Mouse (Mus musculus): Measurements from ENCODE around the gene Lrp10. TPM values are rescaled to one million over a fixed set of nuclear protein-coding genes. Genes with fewer than 3 reads are reported as not detected.
A peak's percentile ranks its signal among the peaks of the same experiment; 100 is the strongest.

Gene Lrp10
- polyA plus RNA-seq, 2 experiments, result 40.9 to 45.7 TPM

DNA sequence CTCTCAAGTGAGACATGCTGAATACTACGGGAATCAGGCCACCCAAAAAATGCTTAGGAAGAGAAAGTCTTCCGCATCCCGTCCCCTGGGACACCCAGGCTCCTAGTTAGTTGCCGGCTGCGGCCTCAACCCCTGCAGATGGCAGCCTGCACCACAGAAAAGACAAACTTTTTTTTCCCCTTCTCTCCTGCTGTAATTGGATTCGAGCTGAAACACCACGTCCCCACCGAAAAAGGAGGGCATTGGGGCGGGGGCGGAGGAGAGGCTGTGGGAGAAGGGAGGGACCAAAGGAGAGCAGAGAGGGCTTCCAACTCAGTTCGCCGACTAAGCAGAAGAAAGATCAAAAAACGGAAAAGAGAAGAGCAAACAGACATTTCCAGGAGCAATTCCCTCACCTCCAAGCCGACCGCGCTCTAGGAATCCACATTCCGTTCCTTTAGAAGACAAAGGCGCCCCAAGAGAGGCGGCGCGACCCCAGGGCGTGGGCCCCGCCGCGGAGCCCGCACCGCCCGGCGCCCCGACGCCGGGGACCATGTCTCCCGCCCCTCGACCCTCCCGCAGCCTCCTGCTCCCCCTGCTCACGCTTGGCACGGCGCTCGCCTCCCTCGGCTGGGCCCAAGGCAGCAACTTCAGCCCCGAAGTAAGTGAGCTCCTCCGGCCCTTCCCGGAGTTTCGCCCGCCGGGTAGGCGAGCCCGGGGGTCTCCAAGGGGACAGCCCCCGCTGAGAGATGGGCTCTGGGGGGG, 32.4 kb upstream of the Lrp10 start, which contains the start of gene Mmp14:
TSS of gene Mmp14 (plus strand) at position 279 of the 744 bp plus-strand sequence.
- peak; percentile 64; the same call in 1 of the 2 replicates for TF ChIP-seq POLR2A (IDR thresholded peaks at IDR 0.05; ENCODE audit: borderline replicate concordance, extremely low read depth, insufficient read depth, insufficient read length)
- ATAC-seq (ENCODE audit: low FRiP score, low read depth) (peak; percentile 79), DNase-seq (ENCODE audit: low spot score) (peak; percentile 90)
- Histone ChIP-seq H3K27me3 (ENCODE audit: control insufficient read depth, insufficient read depth, low read length) (no peaks in the 10 kb centered on the region), H3K9ac (ENCODE audit: low read depth, low read length, severe bottlenecking) (peak within 1 kb of the TSS; percentile 99), H3K9me3 (ENCODE audit: control insufficient read depth, low read length) (no peaks in the 10 kb centered on the region), H3K4me2 (replicated peaks; ENCODE audit: low read depth, low read length, severe bottlenecking) (peak within 1 kb of the TSS; percentile 83), H3K36me3 (ENCODE audit: control insufficient read depth, insufficient read depth, low read length) (peaks cover 32% of the 10 kb centered on the region), H3K27ac (replicated peaks; ENCODE audit: low read depth, low read length) (peak within 1 kb of the TSS; percentile 99), H3K4me1 (ENCODE audit: control insufficient read depth, insufficient read depth, low read length) (peaks cover 38% of the 10 kb centered on the region), H3K4me3 (replicated peaks; ENCODE audit: low read length) (peak within 1 kb of the TSS; percentile 94)
- WGBS, result under 1% methylated on average over 29 of the region's 49 CpGs

DNA sequence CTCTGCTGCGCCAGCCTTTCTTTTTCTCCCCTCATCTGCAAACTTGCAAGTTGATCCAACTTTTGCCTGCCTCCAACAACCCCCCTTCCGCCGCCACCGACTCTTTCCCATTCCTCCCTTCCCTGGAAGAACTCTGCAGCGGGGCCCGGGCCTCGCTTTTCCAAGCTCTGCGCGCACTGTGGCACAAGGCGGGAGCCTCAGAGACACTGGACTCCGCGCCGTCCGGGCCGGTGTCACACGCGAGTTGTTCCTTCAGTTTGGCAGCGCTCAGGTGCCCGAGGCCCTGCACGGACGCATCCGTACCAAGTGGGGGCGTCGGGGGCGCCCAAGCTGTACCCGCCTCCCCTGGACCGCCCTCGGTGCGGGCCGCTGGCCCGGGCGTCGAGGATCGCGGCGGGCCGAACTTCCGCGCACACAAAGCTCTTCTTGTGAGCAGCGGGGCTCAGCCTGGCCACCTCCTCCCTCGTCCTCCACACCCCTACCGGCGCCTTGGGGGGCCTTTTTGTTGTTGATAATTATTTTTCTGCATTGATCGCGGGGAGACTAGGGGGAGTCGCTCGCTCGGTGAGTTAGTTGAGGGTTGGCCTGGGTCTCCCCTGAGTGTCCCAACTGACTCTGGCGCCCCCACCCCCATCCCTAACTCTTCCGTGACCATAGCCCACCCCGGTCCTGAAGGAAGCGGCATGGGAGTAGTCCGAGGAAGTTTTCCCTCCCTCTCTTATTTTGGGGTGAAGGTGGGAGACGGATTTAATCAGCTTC, 31.7 kb upstream of the Lrp10 start:
- H3K4me2 ChIP-seq (replicated peaks; ENCODE audit: low read depth, low read length, severe bottlenecking), result peak overlapping the region; percentile 83
- no peaks in the 10 kb centered on the region for H3K27me3 ChIP-seq (ENCODE audit: control insufficient read depth, insufficient read depth, low read length)
- H3K36me3 ChIP-seq (ENCODE audit: control insufficient read depth, insufficient read depth, low read length), result peaks cover 40% of the 10 kb centered on the region
- WGBS, result 3% methylated on average over 52 of the region's 54 CpGs
- TF ChIP-seq POLR2A (IDR thresholded peaks at IDR 0.05; ENCODE audit: borderline replicate concordance, extremely low read depth, insufficient read depth, insufficient read length), result no peak
- H3K4me1 ChIP-seq (ENCODE audit: control insufficient read depth, insufficient read depth, low read length), result peaks cover 37% of the 10 kb centered on the region
- no peaks in the 10 kb centered on the region for H3K9me3 ChIP-seq (ENCODE audit: control insufficient read depth, low read length)
- peak overlapping the region; percentile 99 for H3K9ac ChIP-seq (ENCODE audit: low read depth, low read length, severe bottlenecking)
- peak overlapping the region; percentile 99 for H3K27ac ChIP-seq (replicated peaks; ENCODE audit: low read depth, low read length)
- ATAC-seq (ENCODE audit: low FRiP score, low read depth) (peak; percentile 21; the same call in 1 of the 2 replicates), DNase-seq (ENCODE audit: low spot score) (no peak)
- peak overlapping the region; percentile 94 for H3K4me3 ChIP-seq (replicated peaks; ENCODE audit: low read length)

GRCm38 (mm10) chr14:54432837-54433830, 30.8 kb upstream of the Lrp10 start:
- Histone ChIP-seq H3K27ac (replicated peaks; ENCODE audit: low read depth, low read length) (peak overlapping the region; percentile 99), H3K4me3 (replicated peaks; ENCODE audit: low read length) (peak overlapping the region; percentile 94), H3K27me3 (ENCODE audit: control insufficient read depth, insufficient read depth, low read length) (no peaks in the 10 kb centered on the region), H3K4me2 (replicated peaks; ENCODE audit: low read depth, low read length, severe bottlenecking) (peak overlapping the region; percentile 83), H3K36me3 (ENCODE audit: control insufficient read depth, insufficient read depth, low read length) (peaks cover 49% of the 10 kb centered on the region), H3K9me3 (ENCODE audit: control insufficient read depth, low read length) (no peaks in the 10 kb centered on the region), H3K4me1 (ENCODE audit: control insufficient read depth, insufficient read depth, low read length) (peaks cover 32% of the 10 kb centered on the region), H3K9ac (ENCODE audit: low read depth, low read length, severe bottlenecking) (peak overlapping the region; percentile 99)
- ATAC-seq (ENCODE audit: low FRiP score, low read depth), result no peak
- DNase-seq (ENCODE audit: low spot score), result peak; percentile 39
- TF ChIP-seq POLR2A (IDR thresholded peaks at IDR 0.05; ENCODE audit: borderline replicate concordance, extremely low read depth, insufficient read depth, insufficient read length), result no peak
- 17% methylated on average over 17 of the region's 17 CpGs for WGBS

DNA sequence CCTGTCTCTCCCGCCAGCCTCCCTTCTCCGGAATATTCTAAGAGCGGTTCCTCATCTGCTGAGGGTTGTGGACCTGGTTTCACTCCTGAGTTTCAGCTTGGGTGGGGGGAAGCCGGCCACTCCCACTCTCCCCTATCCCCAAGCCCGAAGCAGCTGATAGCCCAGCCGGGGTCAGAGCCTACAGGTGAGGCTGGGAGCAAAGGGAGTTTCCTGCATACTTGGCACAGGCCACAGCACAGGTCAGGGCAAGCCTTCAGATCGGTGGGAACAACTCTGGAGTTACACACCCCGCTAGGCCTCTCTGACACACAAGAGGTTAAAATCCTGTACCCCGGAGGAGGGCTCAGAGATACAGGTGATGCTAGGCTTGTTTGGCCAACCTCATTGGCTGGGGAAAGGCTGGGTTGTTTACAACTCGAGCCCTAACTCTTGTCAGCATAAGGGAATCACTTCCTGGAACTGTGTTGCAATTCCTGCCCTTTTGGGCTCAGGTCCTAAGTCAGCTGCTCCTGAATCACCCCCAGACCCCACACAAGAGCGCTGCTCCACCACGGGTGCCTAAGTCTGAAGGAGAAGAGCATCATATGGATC, 29.9 kb upstream of the Lrp10 start:
- WGBS, result 43% methylated on average over 12 of the region's 12 CpGs
- Histone ChIP-seq H3K9me3 (ENCODE audit: control insufficient read depth, low read length) (no peaks in the 10 kb centered on the region), H3K4me1 (ENCODE audit: control insufficient read depth, insufficient read depth, low read length) (peaks cover 32% of the 10 kb centered on the region), H3K4me3 (replicated peaks; ENCODE audit: low read length) (peak overlapping the region; percentile 94), H3K27me3 (ENCODE audit: control insufficient read depth, insufficient read depth, low read length) (no peaks in the 10 kb centered on the region), H3K9ac (ENCODE audit: low read depth, low read length, severe bottlenecking) (peak overlapping the region; percentile 99), H3K4me2 (replicated peaks; ENCODE audit: low read depth, low read length, severe bottlenecking) (peak overlapping the region; percentile 83), H3K27ac (replicated peaks; ENCODE audit: low read depth, low read length) (no peak overlapping the region), H3K36me3 (ENCODE audit: control insufficient read depth, insufficient read depth, low read length) (peaks cover 58% of the 10 kb centered on the region)
- DNase-seq (ENCODE audit: low spot score), result no peak
- no peak for TF ChIP-seq POLR2A (IDR thresholded peaks at IDR 0.05; ENCODE audit: borderline replicate concordance, extremely low read depth, insufficient read depth, insufficient read length)
- ATAC-seq (ENCODE audit: low FRiP score, low read depth), result no peak
